Mouse (Mus musculus): ENCODE measurements at regions not wholly inside any gene's neighbourhood (a gene's known extent, or its start where the extent isn't known, plus 50 kb on each side); places are given as distances from the start of the nearest gene placed in this dataset.

- no peak for TF ChIP-seq CTCF (IDR thresholded peaks at IDR 0.05; ENCODE audit: low read depth)
- TF ChIP-seq EP300 (optimal IDR thresholded peaks at IDR 0.05), result no peak
Observed at GRCm38 (mm10) chr13:12711471-12712273, 88.2 kb downstream of the Prl2c3 start.
